Mouse (Mus musculus) megakaryocyte-erythroid progenitor cell, adult 5-6 weeks (primary cell): ENCODE data around the gene Bag1. TPM values are rescaled to one million over a fixed set of nuclear protein-coding genes. Genes with fewer than 3 reads are reported as not detected.

Source experiments
- ATAC-seq: replicated peaks from 2 replicates; pipeline ENCODE4 v1.8.0; 2016; ENCODE audit warnings: mild to moderate bottlenecking, inconsistent platforms; ENCODE audit not compliant: severe bottlenecking, poor library complexity, low FRiP score, low TSS enrichment
- total RNA-seq, 2 experiments: library from RNA; stranded (forward) in 1 of 2; stranded (reverse) in 1 of 2; fragments of 200-1000, 215-1000 nt in 1 of 2; fragments of >200 nt in 1 of 2; fragmentation: Nextera tagmentation in 1 of 2; gene quantifications; 2 replicates each; pipeline ENCODE4 v1.2.3; 2014 to 2017

Gene Bag1
- total RNA-seq (2014; fragmentation: Nextera tagmentation) = 224 and 246 TPM in 2 replicates
- 650 and 683 TPM in 2 replicates for total RNA-seq (2017)

- ATAC-seq = peak; percentile 94
Measured at GRCm38 (mm10) chr4:40948160-40948708, at the start of gene Bag1, which contains the start of gene Chmp5. TSS of gene Bag1 (minus strand) at chr4:40948294. TSS of gene Chmp5 (plus strand) at chr4:40948407.

GRCm38 (mm10) chr4:40996302-40996701 lies 48.2 kb upstream of the Bag1 start:
- peak; percentile 50 for ATAC-seq

- no peak for ATAC-seq
Measured at GRCm38 (mm10) chr4:40989633-40990032, 41.5 kb upstream of the Bag1 start.

- no peak for ATAC-seq
Measured at GRCm38 (mm10) chr4:40983686-40984085, 35.6 kb upstream of the Bag1 start.

DNA sequence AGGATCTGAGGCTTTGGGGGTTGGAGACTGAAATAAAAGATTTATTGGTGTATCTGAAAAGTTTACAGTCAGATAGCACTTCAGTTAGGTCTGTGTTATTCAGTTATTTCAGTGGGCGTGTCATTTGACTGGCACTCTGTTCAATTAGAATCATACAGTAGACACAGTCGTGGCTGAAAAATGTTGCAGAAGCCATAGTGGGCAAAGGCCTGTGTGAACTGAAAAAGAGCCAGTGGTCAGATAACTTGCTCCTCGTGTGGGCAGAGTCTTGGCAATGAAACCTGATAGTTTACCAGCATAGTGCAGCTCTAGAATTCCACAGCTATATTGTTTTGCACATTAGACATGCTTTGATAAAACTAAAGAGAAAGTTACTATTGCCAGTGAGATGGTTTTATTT lies 34.4 kb upstream of the Bag1 start:
- ATAC-seq = 0 out of 2 replicates have a peak, but pooled peaks have one; percentile 37

DNA sequence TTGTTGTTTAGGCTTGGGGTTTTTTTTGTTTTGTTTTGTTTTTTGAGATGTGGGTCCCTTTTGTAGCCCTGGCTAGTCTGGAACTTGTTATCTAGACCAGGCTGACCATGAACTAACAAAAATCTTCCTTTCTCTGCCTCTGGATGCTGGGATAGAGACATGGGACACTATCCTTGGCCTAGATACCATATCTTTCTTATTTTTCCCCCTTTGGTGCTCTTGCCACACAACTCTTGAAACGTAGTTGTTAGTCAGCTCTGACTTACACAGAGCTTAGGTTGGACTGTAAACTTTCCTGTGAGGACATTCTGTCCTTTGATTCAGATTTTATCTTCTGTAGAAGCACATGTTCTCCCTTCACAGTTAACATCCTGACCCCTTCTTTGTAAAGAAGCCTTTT lies 31.3 kb upstream of the Bag1 start:
- no peak for ATAC-seq

DNA sequence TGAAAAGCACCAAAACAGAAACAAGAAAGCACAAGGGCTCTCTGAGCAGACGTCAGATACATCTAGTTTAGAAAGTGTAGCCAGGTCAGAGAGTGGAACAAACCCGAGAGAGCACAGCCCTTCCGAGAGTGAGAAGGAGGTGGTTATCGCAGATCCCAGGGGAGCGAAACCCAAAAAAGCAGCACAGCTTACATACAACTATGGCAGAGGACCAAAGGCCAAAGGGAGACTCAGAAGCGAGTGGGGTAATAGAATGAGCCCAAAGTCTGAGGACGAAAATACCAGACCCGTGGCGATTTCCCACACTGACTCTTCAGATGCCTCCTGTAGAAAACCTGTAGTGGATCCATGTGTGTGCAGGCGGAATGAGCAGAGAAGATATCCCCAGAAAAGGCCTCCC lies 28.6 kb upstream of the Bag1 start:
- no peak for ATAC-seq

GRCm38 (mm10) chr4:40975678-40976077 lies 27.6 kb upstream of the Bag1 start:
- ATAC-seq = no peak

GRCm38 (mm10) chr4:40974011-40974410 lies 25.9 kb upstream of the Bag1 start:
- ATAC-seq = no peak

DNA sequence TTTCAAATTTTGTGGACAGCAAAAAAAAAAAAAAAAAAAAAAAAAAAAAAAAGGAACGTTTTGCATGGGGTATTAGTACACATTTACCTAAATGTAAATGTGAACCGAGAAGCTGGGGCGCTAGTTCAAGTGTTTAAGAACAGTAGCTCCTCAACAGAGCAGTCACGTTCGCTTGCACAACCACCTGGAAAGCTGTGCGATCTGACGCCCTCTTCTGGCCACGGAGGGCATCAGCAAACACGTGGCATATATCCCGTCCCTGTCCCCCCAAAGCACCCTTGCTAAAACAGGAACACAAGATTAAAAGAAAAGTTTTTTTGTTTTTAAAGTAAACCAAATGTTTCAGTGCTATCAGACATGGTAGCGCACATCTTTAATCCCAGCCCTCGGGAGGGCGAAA lies 23.6 kb upstream of the Bag1 start:
- ATAC-seq = peak; percentile 48

DNA sequence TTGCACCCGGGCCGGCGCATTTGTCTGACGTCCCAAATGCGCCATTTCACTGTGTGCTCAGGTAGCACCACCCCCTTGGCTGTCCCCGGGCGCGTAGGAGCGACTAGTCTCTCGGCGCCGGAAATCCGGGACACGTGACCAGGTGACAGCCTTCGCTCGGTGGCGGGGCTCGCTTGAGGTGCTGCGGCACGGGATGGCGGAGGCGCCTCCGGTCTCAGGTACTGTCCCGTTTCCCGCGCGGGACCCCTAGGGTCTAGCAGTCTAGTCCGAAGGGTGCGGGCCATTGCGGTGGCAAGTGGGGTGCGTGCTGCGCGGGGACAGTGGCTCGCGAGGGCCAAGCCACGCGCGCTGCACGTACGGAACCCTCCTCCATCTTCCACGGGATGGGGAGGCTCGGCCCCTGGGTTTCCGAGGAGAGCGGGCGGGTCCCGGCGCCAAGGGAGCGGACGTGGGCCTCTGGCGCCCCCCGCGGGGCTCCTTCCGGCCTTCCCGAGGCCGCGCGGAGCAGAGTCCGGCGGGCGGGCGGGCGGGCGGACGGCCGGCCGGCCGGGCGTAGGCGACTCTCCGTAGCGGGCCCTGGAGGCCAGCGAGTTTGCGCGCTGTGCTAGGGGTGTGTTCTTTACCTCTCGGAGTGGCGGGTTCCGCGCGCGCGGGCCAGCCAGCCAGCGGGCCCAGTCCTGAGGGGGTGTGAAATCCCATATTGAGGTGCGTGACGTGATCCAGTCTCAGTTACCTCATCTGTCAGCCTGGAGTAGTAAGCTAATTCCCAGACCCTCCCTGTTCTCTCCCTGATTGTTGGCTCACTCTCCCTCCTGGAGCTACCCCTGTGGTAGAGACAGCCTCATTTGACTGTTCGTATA lies 23.0 kb upstream of the Bag1 start, which contains the start of gene Nfx1:
Gene Nfx1, plus strand, starts transcription at position 65 of the 860 bp plus-strand sequence.
- peak; percentile 89 for ATAC-seq

- ATAC-seq = no peak
Measured at GRCm38 (mm10) chr4:40970592-40970841, 22.4 kb upstream of the Bag1 start.

DNA sequence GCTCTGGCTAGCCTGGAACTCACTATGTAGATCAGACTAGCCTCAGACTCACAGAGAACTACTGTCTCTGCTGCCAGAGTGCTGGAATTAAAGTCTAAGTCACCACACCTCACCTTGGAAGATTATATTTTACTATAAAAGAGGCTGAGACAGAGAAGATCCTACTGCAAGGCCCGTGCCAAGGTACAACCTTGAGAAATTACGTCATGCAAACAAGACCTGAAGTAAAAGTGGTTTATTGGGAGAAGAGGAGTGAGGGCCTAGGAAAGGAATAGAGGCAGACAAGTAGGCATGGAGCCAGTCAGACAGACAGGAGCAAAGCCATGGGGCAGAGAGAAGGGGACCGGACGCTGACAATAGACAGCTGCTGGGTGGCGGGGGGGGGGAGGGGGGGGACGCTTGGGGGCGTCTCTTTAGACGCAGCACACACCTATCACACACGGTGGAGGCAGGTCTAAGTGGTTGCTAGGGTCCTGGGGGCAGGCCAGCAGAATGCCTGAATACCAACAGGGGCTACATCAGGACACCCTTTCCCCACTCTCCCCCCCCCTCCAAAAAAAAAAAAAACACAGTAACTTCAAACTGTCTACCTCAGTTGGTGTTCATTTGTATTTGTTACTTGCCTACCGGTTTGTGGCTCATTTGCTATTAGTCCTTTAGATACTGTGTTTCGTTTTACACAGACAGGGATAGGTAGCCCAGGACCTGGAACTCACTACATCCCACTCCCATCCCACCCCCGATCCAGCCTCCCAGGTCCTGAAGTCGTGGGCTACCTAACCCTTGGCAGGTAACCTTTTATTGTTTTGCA lies 21.9 kb upstream of the Bag1 start:
- ATAC-seq = 0 out of 2 replicates have a peak, but pooled peaks have one; percentile 1

DNA sequence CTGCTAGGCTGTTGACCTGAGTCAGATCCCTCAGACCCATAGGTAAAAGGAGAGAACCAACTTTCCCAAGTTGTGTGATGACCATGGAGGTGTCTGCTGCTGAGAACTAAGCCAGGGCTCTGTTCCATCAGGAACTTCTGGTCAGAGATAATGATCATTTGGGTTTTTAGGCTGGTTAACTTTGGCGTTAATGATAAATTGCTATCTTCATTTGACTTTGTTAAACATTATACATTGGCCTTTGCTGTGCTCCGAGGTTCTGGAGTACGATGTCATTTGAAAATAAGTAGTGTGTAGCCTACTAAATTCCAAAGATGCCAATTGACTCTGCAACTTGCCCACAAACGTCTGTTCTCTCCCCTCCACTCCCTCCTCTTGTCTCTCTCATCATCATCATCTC lies 21.1 kb upstream of the Bag1 start:
- ATAC-seq = no peak

DNA sequence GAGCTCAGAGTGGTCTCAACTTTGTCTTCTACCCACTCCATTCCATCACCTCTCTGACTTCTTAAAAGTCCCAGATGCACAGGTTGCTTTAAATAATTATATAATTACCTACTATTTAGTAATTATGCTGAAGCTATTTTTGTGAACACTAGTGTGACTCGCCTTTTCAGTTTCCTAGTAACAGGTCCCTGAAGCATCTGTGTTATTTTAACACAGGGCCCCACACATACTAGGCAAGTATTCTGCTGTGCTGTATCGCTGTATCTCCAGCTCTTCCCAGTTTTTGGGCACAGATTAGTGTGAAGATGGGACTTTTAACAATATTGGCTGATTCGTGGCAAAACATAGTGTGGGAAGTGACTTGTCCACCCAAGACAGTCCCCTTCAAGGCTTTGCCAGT lies 15.4 kb upstream of the Bag1 start:
- no peak for ATAC-seq

DNA sequence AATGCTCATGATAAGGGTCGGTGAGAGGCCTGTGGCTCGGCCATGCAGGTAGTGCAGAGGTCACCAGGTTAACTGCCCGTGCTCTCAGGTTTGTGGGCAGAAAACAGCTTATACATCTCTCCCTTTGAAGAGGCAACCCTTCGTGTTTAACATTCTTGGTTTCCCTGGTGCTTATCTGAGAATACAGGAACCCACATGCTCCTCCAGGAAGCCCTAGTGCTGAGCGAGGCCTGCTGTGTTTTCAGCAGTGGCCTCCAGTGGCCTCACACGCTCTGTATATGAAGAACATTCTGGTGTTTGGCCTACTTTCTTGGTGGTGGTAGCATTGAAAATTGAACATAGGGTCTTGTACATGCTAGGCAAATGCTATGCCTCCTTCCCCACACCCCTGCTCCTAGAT lies 7.8 kb upstream of the Bag1 start:
- 0 out of 2 replicates have a peak, but pooled peaks have one; percentile 65 for ATAC-seq

GRCm38 (mm10) chr4:40953521-40953920 lies 5.4 kb upstream of the Bag1 start:
- peak; percentile 90 for ATAC-seq

DNA sequence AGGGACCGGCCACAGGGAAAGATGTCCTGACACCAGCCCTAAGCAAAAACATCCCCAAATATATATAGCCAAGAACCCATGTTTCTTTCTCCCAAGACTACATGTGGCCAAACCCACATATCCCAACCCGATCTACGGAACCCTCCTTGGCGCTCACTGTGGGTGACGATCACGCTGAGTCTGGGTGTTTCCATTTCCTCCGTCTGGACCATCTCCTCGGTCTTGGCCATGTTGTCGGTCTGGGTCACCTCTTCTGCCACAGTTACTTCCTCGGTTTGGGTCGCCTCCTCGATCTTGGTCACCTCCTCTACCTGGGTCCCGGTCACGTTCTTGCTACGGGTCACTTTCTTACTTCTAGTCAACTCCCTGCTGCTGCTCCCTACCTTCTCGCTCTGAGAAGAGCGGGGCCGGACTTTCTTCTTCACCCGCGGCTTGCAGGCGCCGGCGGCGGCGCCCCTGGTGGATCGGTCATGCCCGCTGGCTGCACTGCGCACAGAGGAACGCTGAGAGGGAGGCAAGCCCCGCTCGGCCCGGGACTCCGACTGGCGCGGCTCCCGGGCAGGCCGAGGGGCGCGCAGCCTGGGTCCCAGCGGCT lies 432 bp downstream of the Bag1 start:
- peak; percentile 29 for ATAC-seq

DNA sequence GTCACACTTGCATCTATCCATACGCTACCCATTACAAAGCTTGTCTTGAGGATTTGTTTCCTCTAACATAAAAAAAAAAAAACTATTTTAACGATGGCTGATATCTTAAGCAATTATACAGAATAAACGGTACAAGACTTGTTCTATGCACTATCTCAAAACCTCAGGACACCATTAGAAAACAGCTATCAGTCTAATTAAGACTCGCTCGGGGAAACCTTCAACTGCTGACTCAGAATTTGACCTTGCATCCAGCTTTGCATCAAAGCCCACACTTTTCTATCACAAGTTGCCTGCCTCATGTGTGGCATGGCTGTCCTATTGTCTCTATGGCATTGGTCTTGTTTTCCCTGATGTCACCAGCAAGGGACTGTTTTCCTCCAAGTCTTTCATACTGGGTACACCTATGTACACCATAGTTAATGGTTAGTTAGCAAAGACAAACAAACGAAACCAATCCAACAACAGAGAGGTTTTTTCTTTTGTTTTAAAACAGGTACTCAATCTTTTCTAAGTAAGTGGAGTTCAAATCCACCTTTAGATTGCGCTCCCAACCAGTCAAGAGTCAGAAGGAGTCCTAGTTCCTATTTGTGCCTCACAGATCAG lies 1.5 kb downstream of the Bag1 start:
- ATAC-seq = peak; percentile 10; the same call in 1 of the 2 replicates
